Mouse (Mus musculus): Measurements from ENCODE around the gene Ptprq.

- no peak for TF ChIP-seq POLR2A (IDR thresholded peaks at IDR 0.05; ENCODE audit: borderline replicate concordance, extremely low read depth, insufficient read depth, insufficient read length, poor library complexity, severe bottlenecking)
- TF ChIP-seq CTCF (IDR thresholded peaks at IDR 0.05; ENCODE audit: borderline replicate concordance, extremely low read depth, insufficient read depth, insufficient read length), result no peak
These were observed 43.9 kb downstream of the Ptprq start for GRCm38 (mm10) chr10:107675994-107676393.
